Mouse (Mus musculus): Measurements from ENCODE around the gene Slc16a10.

The Slc16a10 gene

GRCm38 (mm10) chr10:40069270-40069669 is 72.8 kb downstream of the Slc16a10 start:
- DNase-seq (ENCODE audit: low read depth, low spot score): no peak

GRCm38 (mm10) chr10:40068595-40068994 is 73.5 kb downstream of the Slc16a10 start:
- DNase-seq (ENCODE audit: low read depth, low spot score): no peak

- DNase-seq (ENCODE audit: low read depth, low spot score): no peak
Measured at GRCm38 (mm10) chr10:40067529-40067928, 74.5 kb downstream of the Slc16a10 start.

- peak; percentile 61 for DNase-seq (ENCODE audit: low read depth, low spot score)
Measured at GRCm38 (mm10) chr10:40067071-40067470, 75.0 kb downstream of the Slc16a10 start.

GRCm38 (mm10) chr10:40065357-40065756 is 76.7 kb downstream of the Slc16a10 start:
- no peak for DNase-seq (ENCODE audit: low read depth, low spot score)

GRCm38 (mm10) chr10:40063291-40063890 is 78.7 kb downstream of the Slc16a10 start:
- peak; percentile 32 for DNase-seq (ENCODE audit: low read depth, low spot score)

GRCm38 (mm10) chr10:40062812-40063211 is 79.2 kb downstream of the Slc16a10 start:
- no peak for DNase-seq (ENCODE audit: low read depth, low spot score)

- DNase-seq (ENCODE audit: low read depth, low spot score): no peak
Measured at GRCm38 (mm10) chr10:40061926-40062325, 80.1 kb downstream of the Slc16a10 start.

- no peak for DNase-seq (ENCODE audit: low read depth, low spot score)
Measured at GRCm38 (mm10) chr10:40058786-40059120, 83.3 kb downstream of the Slc16a10 start.

- DNase-seq (ENCODE audit: low read depth, low spot score): peak; percentile 47
Measured at GRCm38 (mm10) chr10:40058062-40058785, 83.8 kb downstream of the Slc16a10 start.

- DNase-seq (ENCODE audit: low read depth, low spot score): no peak
Measured at GRCm38 (mm10) chr10:40057615-40058014, 84.4 kb downstream of the Slc16a10 start.

- DNase-seq (ENCODE audit: low read depth, low spot score): no peak
Measured at GRCm38 (mm10) chr10:40054455-40054854, 87.6 kb downstream of the Slc16a10 start.

- DNase-seq (ENCODE audit: low read depth, low spot score): no peak
Measured at GRCm38 (mm10) chr10:40053896-40054295, 88.2 kb downstream of the Slc16a10 start.

GRCm38 (mm10) chr10:40053257-40053895 is 88.7 kb downstream of the Slc16a10 start:
- DNase-seq (ENCODE audit: low read depth, low spot score): peak; percentile 77

GRCm38 (mm10) chr10:40051997-40052396 is 90.1 kb downstream of the Slc16a10 start:
- DNase-seq (ENCODE audit: low read depth, low spot score): no peak

GRCm38 (mm10) chr10:40050763-40051162 is 91.3 kb downstream of the Slc16a10 start:
- DNase-seq (ENCODE audit: low read depth, low spot score): no peak

GRCm38 (mm10) chr10:40041339-40041738 is 100.7 kb downstream of the Slc16a10 start:
- peak; percentile 41 for DNase-seq (ENCODE audit: low read depth, low spot score)

GRCm38 (mm10) chr10:40036686-40037560 is 105.1 kb downstream of the Slc16a10 start:
- DNase-seq (ENCODE audit: low read depth, low spot score): no peak

- DNase-seq (ENCODE audit: low read depth, low spot score): no peak
Measured at GRCm38 (mm10) chr10:40034956-40035355, 107.1 kb downstream of the Slc16a10 start.

GRCm38 (mm10) chr10:40032897-40033296 is 109.2 kb downstream of the Slc16a10 start:
- DNase-seq (ENCODE audit: low read depth, low spot score): no peak

- no peak for DNase-seq (ENCODE audit: low read depth, low spot score)
Measured at GRCm38 (mm10) chr10:40030716-40031115, 111.3 kb downstream of the Slc16a10 start.

- DNase-seq (ENCODE audit: low read depth, low spot score): no peak
Measured at GRCm38 (mm10) chr10:40029610-40030009, 112.4 kb downstream of the Slc16a10 start.
